Mouse (Mus musculus) Patski (cell line): ENCODE results near the gene Ctnnb1. TPM values are rescaled to one million over a fixed set of nuclear protein-coding genes. Genes with fewer than 3 reads are reported as not detected.
A peak's percentile ranks its signal among the peaks of the same experiment; 100 is the strongest.

Experiments
- ATAC-seq: fragments of 100-300 bp; one replicate; pipeline ENCODE4 v1.8.0; 2021
- CTCF ChIA-PET: fragments of 350-600 bp; sonication (Branson Sonifier 250); formaldehyde crosslinking; loops from one replicate; lab custom pipeline; 2022; ENCODE audit warnings: inconsistent platforms; lab: Charles Lee
- POLR2A ChIA-PET: fragments of 350-600 bp; sonication (Branson Sonifier 250); formaldehyde crosslinking; loops from one replicate; lab custom pipeline; 2022; ENCODE audit warnings: antibody characterized with exemption, inconsistent platforms; lab: Charles Lee
- DNase-seq: peaks from one replicate; pipeline ENCODE4 v3.0.0-alpha.2; 2011; ENCODE audit warnings: low read depth, low spot score
- H3K27me3 ChIP-seq: fragments of 371-371 bp; one replicate; pipeline ENCODE4 v1.5.1; 2021
- CTCF ChIP-seq: fragments of 100-300 bp; IDR thresholded peaks from one replicate; pipeline ENCODE4 v1.5.1; 2021
- in situ Hi-C: fragments of 300-500 bp; cut with MboI; formaldehyde crosslinking; loops from 3 replicates; pipeline ENCODE4 v1.11.1; 2018; ENCODE audit warnings: low pct_unique_long_range_greater_than_20kb, mixed read lengths
- polyA plus RNA-seq: library from polyadenylated mRNA; unstranded; gene quantifications from one replicate; pipeline ENCODE4 v1.2.3, GENCODE M21; 2021

Ctnnb1 gene
- polyA plus RNA-seq, 1 experiment from 2014 or later, result 651 TPM

- in situ Hi-C loops, result no loop called here
- ChIA-PET CTCF (interaction anchor here (1.2 kb wide), 1 partner anchor 11 kb away, joined by 4 read pairs; no protein-coding TSS in a partner anchor), POLR2A (no interaction called here)
- no peak for ATAC-seq
- DNase-seq, result no peak
- H3K27me3 ChIP-seq, result no peaks in the 10 kb centered on the region
- TF ChIP-seq CTCF, result no peak
These were observed 1.9 kb upstream of the Ctnnb1 start for GRCm38 (mm10) chr9:120926939-120927606.

GRCm38 (mm10) chr9:120930021-120930420, 1.0 kb downstream of the Ctnnb1 start:
- ATAC-seq (no peak), DNase-seq (no peak)
- in situ Hi-C loops, result no loop called here
- H3K27me3 ChIP-seq, result no peaks in the 10 kb centered on the region
- ChIA-PET CTCF (no interaction called here), POLR2A (no interaction called here)
- no peak for TF ChIP-seq CTCF

GRCm38 (mm10) chr9:120930811-120931210, 1.8 kb downstream of the Ctnnb1 start:
- no peaks in the 10 kb centered on the region for H3K27me3 ChIP-seq
- CTCF ChIA-PET, result no interaction called here
- ATAC-seq, result no peak
- POLR2A ChIA-PET, result no interaction called here
- TF ChIP-seq CTCF, result no peak
- DNase-seq, result no peak
- in situ Hi-C loops, result no loop called here

GRCm38 (mm10) chr9:120932371-120932770, 3.4 kb downstream of the Ctnnb1 start:
- ChIA-PET CTCF (no interaction called here), POLR2A (no interaction called here)
- ATAC-seq (no peak), DNase-seq (no peak)
- H3K27me3 ChIP-seq, result no peaks in the 10 kb centered on the region
- no peak for TF ChIP-seq CTCF
- in situ Hi-C loops, result no loop called here

GRCm38 (mm10) chr9:120932797-120933586, 4.0 kb downstream of the Ctnnb1 start:
- TF ChIP-seq CTCF, result no peak
- peak; percentile 78 for ATAC-seq
- H3K27me3 ChIP-seq, result no peaks in the 10 kb centered on the region
- POLR2A ChIA-PET, result no interaction called here
- in situ Hi-C loops, result no loop called here
- CTCF ChIA-PET, result no interaction called here
- DNase-seq, result peak; percentile 65

GRCm38 (mm10) chr9:120933587-120933885, 4.5 kb downstream of the Ctnnb1 start:
- no peak for TF ChIP-seq CTCF
- in situ Hi-C loops, result no loop called here
- ChIA-PET POLR2A (no interaction called here), CTCF (no interaction called here)
- H3K27me3 ChIP-seq, result no peaks in the 10 kb centered on the region
- DNase-seq (no peak), ATAC-seq (no peak)

GRCm38 (mm10) chr9:120933886-120934758, 5.1 kb downstream of the Ctnnb1 start:
- in situ Hi-C loops, result no loop called here
- no peaks in the 10 kb centered on the region for H3K27me3 ChIP-seq
- CTCF ChIA-PET, result no interaction called here
- DNase-seq (no peak), ATAC-seq (no peak)
- POLR2A ChIA-PET, result no interaction called here
- TF ChIP-seq CTCF, result no peak

GRCm38 (mm10) chr9:120934821-120935633, 6.0 kb downstream of the Ctnnb1 start:
- H3K27me3 ChIP-seq, result no peaks in the 10 kb centered on the region
- TF ChIP-seq CTCF, result no peak
- ATAC-seq (no peak), DNase-seq (no peak)
- ChIA-PET POLR2A (no interaction called here), CTCF (interaction anchor here (0.9 to 1.4 kb wide), 3 partner anchors 30 to 195 kb away, joined by 3 to 4 read pairs (median 4); no protein-coding TSS in a partner anchor)
- in situ Hi-C loops, result loop anchor here (5.0 kb wide), 1 partner anchor 153 kb away; no protein-coding TSS in a partner anchor

- in situ Hi-C loops, result loop anchor here (5.0 kb wide), 1 partner anchor 153 kb away; no protein-coding TSS in a partner anchor
- ChIA-PET CTCF (interaction anchor here (0.7 to 1.4 kb wide), 5 partner anchors 10 to 201 kb away, joined by 3 to 4 read pairs (median 3); no protein-coding TSS in a partner anchor), POLR2A (no interaction called here)
- DNase-seq, result no peak
- ATAC-seq, result no peak
- no peak for TF ChIP-seq CTCF
- H3K27me3 ChIP-seq, result no peaks in the 10 kb centered on the region
These were observed 6.6 kb downstream of the Ctnnb1 start for GRCm38 (mm10) chr9:120935634-120935922.

- ATAC-seq (no peak), DNase-seq (no peak)
- ChIA-PET CTCF (interaction anchor here (0.7 to 1.4 kb wide), 5 partner anchors 9 to 202 kb away, joined by 3 to 4 read pairs (median 3); no protein-coding TSS in a partner anchor), POLR2A (no interaction called here)
- in situ Hi-C loops, result loop anchor here (5.0 kb wide), 1 partner anchor 154 kb away; no protein-coding TSS in a partner anchor
- TF ChIP-seq CTCF, result peak; percentile 91
- H3K27me3 ChIP-seq, result no peaks in the 10 kb centered on the region
These were observed 7.3 kb downstream of the Ctnnb1 start for GRCm38 (mm10) chr9:120936351-120936750.
